Mouse (Mus musculus) v-Abl transformed pro-B cells (cell line): ENCODE measurements around the gene Gm5072.
"Not testable (repeated sequence)": the region's sequence is repeated elsewhere in the genome, so short reads cannot be mapped to it uniquely, and the experiment has no call there.

ENCODE experiments used
- in situ Hi-C, 2 experiments: fragments of 400-800 bp; cut with MboI; formaldehyde crosslinking; loops; one replicate each; pipeline ENCODE4 v1.15.1; 2025; ENCODE audit not compliant: unreplicated experiment in 2 of 2

Gm5072 gene

GRCm38 (mm10) chrX:91392200-91392599 lies at the start of gene Gm5072:
Gene Gm5072 (plus strand): TSS chrX:91392500.
- in situ Hi-C loops, result not testable (repeated sequence)
